Mouse (Mus musculus): ENCODE measurements around the gene Maoa.
A peak's percentile ranks its signal among the peaks of the same experiment; 100 is the strongest.

The Maoa gene

DNA sequence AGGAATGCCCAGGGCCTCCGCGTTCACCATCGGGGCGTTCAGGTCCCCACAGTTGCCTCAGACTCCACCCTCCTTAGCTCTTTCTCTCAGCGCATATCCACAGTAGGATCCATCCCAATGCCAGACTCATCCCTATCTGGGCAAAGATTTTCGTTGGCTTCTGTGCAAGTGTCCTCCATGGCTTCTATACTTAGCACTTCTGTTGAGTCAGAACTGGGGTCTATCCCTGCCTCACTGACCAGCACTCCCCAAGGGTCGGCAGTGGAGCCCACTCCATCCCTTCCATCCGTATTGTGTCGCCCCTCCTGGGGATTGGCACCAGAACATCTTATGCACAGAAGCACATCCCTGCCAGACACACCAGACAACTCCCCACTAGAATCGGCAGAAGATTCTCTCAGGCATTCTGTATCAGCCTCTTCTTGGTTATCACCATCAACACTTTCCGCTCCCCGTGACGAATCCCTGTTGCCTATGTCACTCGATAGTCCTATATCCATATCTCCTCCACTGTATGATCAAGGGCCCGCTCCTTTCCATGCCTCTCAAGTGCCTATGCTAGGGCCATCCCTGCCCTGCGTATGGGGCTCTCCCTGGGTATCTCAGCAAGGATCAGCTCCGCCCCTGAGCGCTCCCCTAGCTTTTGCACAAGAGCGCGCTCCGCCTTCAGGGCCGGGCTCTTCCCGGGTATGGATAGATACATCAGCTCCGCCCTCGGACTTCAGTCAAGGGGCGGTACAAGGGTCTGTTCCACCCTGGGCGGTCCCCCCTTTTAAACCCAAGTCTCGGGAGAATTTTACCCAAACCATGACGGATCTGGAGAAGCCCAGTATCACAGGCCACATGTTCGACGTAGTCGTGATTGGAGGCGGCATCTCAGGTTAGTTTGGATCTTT is at the start of gene Maoa:
TSS of gene Maoa (plus strand) at position 665 of the 896 bp plus-strand sequence.
- peak; percentile 72 to 82 for DNase-seq

- DNase-seq = peak; percentile 89 to 91
Observed at GRCm38 (mm10) chrX:16618225-16619033, 1.1 kb upstream of the Maoa start.

- peak in 1 of 2 experiments; percentile 3 for DNase-seq
Observed at GRCm38 (mm10) chrX:16656511-16656910, 37.0 kb downstream of the Maoa start.

DNA sequence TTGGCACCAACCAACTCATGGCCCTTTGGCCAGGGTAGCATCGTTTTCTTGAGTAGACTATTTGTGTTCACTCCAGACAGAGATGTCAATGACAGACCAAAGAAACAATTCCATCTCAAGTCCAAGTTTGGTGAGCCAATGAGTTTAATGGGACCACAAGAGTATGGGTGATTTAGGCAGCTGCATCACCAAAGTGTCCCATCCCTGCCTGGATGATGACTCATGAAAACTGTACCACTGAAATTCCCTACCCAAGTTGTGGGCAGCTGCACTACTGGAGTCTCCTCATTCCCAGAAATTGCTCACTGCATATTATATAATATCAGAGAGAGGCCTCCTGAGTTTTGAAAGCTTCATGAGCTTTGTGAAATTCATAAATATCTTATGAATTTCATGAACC is 86.6 kb downstream of the Maoa start:
- DNase-seq = no peak

DNA sequence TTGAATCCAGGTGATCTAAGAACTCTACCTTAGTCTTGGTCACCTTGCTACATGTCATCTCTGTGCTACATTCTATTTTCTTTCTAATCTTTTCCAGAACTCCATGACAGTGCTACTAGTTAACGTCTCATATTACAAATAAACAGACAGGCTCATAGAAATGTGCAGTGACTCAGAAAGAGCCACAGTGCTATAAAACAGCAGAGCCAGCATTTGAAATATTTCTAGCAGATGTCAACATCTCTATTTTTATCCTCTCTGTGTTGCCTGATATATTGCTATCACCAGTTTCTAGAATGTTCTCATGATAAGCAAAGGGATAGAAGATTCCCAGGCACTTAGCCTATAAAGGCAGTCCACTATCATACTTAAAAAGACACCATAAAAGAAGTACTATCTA is 94.5 kb downstream of the Maoa start:
- no peak for DNase-seq
